Mouse (Mus musculus) megakaryocyte, embryonic 14.5 days (primary cell): Measurements from ENCODE around the gene Smim24.
A peak's percentile ranks its signal among the peaks of the same experiment; 100 is the strongest.

Source experiments
- FLI1 ChIP-seq: IDR thresholded peaks from 2 replicates; pipeline ENCODE4 v1.6.1; 2012; ENCODE audit warnings: low read length, inconsistent platforms, mixed read lengths
- GATA1 ChIP-seq: IDR thresholded peaks from 3 replicates; pipeline ENCODE4 v1.6.1; 2012; ENCODE audit warnings: mixed read lengths, low read length, inconsistent platforms, borderline replicate concordance

DNA sequence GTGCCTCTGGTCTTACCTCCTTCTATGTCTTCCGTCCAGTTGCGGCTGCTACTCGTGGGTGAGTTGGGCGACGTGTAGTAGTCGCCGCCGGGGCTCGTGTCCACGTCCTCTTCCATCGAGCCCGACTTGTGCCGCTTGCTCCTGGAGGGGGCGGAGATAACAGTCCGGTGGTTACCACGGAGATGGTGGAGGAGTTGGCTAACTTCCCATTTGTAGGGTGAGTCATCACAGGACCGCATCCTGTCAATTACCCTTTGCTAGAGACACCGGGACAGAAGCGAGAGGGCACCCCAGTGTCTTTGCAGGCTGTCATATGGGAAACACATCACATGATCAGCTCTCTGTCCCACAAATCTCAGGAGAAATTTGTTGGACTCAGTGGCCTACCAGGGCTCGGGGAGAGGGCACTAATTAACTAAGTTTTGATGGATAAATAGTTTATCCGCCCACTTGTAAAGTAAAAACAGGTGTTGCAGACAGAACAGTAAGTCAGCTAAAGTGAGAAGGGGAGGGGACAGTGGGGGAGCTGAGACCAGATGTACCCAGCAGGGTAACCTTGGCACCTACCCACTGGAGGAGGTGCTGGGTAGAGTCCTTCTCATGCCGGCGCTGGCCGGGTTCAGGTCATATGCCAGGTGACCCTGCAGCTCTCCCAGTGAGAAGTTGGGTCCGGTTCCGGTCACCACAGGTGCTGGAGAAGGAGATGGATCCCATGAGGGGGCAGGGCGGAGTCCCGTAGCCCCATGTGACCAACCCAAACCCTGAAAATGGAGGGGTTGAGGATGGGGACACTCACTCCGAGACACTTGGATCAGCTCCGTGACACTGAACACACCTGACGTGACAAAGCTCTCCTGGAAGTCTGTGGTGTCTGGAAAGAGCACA, 14.9 kb downstream of the Smim24 start:
- TF ChIP-seq FLI1: no peak
- TF ChIP-seq GATA1: peak; percentile 41; the same call in 1 of the 3 replicates
